Mouse (Mus musculus) lung, postnatal 0 days (tissue): ENCODE data around the gene Polr3b. TPM values are rescaled to one million over a fixed set of nuclear protein-coding genes. Genes with fewer than 3 reads are reported as not detected.

ENCODE experiments used
- ATAC-seq: fragments of 200-750 bp; cut with Nextera tagmentation; 2 replicates; pipeline ENCODE4 v1.8.0; 2017; ENCODE audit warnings: moderate library complexity
- DNase-seq: peaks from one replicate; pipeline ENCODE4 v3.0.0-alpha.2; 2016; ENCODE audit warnings: low spot score
- H3K27ac ChIP-seq: fragments of 300-500 bp; sonication (generic); 2 replicates; pipeline ENCODE4 v1.5.1; 2014; ENCODE audit warnings: antibody characterized with exemption, mild to moderate bottlenecking, low read length, mixed read lengths
- H3K27me3 ChIP-seq: fragments of 300-500 bp; sonication (generic); replicated peaks from 2 replicates; pipeline ENCODE4 v1.6.1; 2014; ENCODE audit warnings: low read length, mixed read lengths; ENCODE audit not compliant: insufficient read depth
- H3K36me3 ChIP-seq: fragments of 300-500 bp; sonication (generic); 2 replicates; pipeline ENCODE4 v1.6.1; 2014; ENCODE audit warnings: low read length, mixed read lengths; ENCODE audit not compliant: insufficient read depth
- H3K4me1 ChIP-seq: fragments of 300-500 bp; sonication (generic); 2 replicates; pipeline ENCODE4 v1.6.1; 2014; ENCODE audit warnings: antibody characterized with exemption, low read depth, low read length, mixed read lengths; ENCODE audit not compliant: insufficient read depth
- H3K4me2 ChIP-seq: fragments of 300-500 bp; sonication (generic); replicated peaks from 2 replicates; pipeline ENCODE4 v1.6.1; 2014; ENCODE audit warnings: low read depth, mild to moderate bottlenecking, low read length, moderate library complexity, mixed read lengths
- H3K4me3 ChIP-seq: fragments of 300-500 bp; sonication (generic); 2 replicates; pipeline ENCODE4 v1.5.1; 2014; ENCODE audit warnings: low read depth, low read length
- H3K9ac ChIP-seq: fragments of 300-500 bp; sonication (generic); replicated peaks from 2 replicates; pipeline ENCODE4 v1.6.1; 2014; ENCODE audit warnings: low read depth, mild to moderate bottlenecking
- H3K9me3 ChIP-seq: fragments of 300-500 bp; sonication (generic); 2 replicates; pipeline ENCODE4 v1.6.1; 2016; ENCODE audit warnings: low read length, mixed read lengths
- CTCF ChIP-seq: IDR thresholded peaks from 2 replicates; pipeline ENCODE4 v1.5.1; 2016; ENCODE audit warnings: antibody characterized with exemption, mild to moderate bottlenecking
- EP300 ChIP-seq: IDR thresholded peaks from 2 replicates; pipeline ENCODE4 v1.6.1; 2016; ENCODE audit warnings: antibody characterized with exemption, mild to moderate bottlenecking, control low read depth
- WGBS: fragments of 180-500 bp; shearing (Covaris S2); extraction: QIAGEN DNeasy Blood & Tissue Kit; methylation state at CpG from one replicate; pipeline ENCODE4 v1.1.7; 2014; 5-methylcytosine and 5-hydroxymethylcytosine counted together
- polyA plus RNA-seq: library from polyadenylated mRNA; unstranded; fragments of >200 nt; fragmentation: Nextera tagmentation; extraction: Ambion mirVana; gene quantifications from 2 replicates; pipeline ENCODE4 v1.2.1, GENCODE M21; 2015

Polr3b gene
- polyA plus RNA-seq, result 6.2 and 7.8 TPM in 2 replicates

DNA sequence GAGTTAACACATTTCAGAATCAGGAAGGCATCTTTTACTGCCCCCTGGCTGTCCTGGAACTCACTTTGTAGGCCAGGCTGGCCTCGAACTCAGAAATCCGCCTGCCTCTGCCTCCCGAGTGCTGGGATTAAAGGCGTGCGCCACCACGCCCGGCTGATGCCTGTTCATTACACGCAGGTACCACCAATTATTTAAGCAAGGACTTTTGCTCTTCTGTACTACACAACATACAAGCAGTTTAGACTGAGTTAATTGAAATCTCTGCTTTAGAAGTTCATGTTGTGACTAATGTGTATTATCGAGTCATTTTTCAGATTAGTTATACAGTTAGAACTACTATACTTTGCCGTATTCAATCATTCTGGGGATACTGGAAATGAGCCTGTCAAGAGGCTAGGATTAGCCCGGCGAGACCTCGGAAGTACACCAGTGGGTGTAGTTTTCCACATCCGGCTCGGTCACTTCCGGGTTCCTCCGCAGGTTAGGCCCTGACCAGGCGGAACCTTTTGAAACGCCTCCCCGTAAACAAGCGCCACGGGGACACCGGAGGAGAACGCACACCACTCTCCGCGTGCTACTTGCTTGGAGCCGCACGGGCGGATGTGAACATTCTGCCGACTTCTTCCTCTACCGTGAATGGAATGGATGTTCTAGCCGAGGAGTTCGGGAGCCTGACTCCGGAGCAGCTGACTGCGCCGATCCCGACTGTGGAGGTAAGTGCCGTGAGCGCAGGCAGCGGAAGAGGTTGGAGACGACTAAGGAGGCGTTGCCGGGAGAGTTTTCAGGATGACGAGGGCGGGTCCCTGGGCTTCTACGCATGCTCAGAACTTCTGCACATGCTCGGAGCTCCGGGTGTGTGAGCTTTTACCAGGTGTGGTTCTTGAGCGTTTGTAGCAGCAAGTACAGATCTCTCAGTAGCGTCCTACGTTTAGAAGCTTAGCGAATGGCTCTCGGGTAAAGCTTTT, at the start of gene Polr3b:
Polr3b (plus strand) TSS at position 467 of the 965 bp plus-strand sequence.
- peak; percentile 97 for DNase-seq
- WGBS, result 7% methylated on average over 53 of the region's 53 CpGs
- H3K27me3 ChIP-seq, result no peaks in the 10 kb centered on the region

GRCm38 (mm10) chr10:84573671-84574420, 48.2 kb upstream of the Polr3b start:
- Histone ChIP-seq H3K4me1 (peaks cover 17% of the 10 kb centered on the region; the same call in 1 of the 2 replicates), H3K27me3 (no peaks in the 10 kb centered on the region), H3K27ac (no peak overlapping the region), H3K9ac (no peak overlapping the region), H3K9me3 (no peaks in the 10 kb centered on the region), H3K4me2 (no peak overlapping the region), H3K36me3 (no peaks in the 10 kb centered on the region), H3K4me3 (no peak overlapping the region)
- TF ChIP-seq EP300 (no peak), CTCF (no peak)
- WGBS, result 59% methylated on average over 5 of the region's 5 CpGs
- ATAC-seq (no peak), DNase-seq (peak; percentile 12)

More for the DNA sequence above, at the start of gene Polr3b:
- 0 out of 2 replicates have a peak, but pooled peaks cover 3% of the 10 kb centered on the region for H3K36me3 ChIP-seq
- peak within 1 kb of the TSS; percentile 69 for H3K4me2 ChIP-seq
- peak within 1 kb of the TSS; percentile 38; the same call in 1 of the 2 replicates for H3K9ac ChIP-seq
- H3K9me3 ChIP-seq, result no peaks in the 10 kb centered on the region
- ATAC-seq, result peak; percentile 98
- H3K4me3 ChIP-seq, result peak within 1 kb of the TSS; percentile 67
- TF ChIP-seq EP300 (no peak; the same call in none of the 2 replicates), CTCF (peak; percentile 17; the same call in 1 of the 2 replicates)
- no peaks in the 10 kb centered on the region for H3K4me1 ChIP-seq
- H3K27ac ChIP-seq, result peak within 1 kb of the TSS; percentile 96

- Histone ChIP-seq H3K9me3 (no peaks in the 10 kb centered on the region), H3K4me1 (peaks cover 20% of the 10 kb centered on the region; the same call in 1 of the 2 replicates), H3K4me2 (peak overlapping the region; percentile 75), H3K36me3 (no peaks in the 10 kb centered on the region), H3K27me3 (no peaks in the 10 kb centered on the region), H3K4me3 (peak overlapping the region; percentile 97), H3K9ac (peak overlapping the region; percentile 87), H3K27ac (peak overlapping the region; percentile 98)
- under 1% methylated on average over 14 of the region's 14 CpGs for WGBS
- TF ChIP-seq CTCF (no peak), EP300 (peak; percentile 91)
- peak; percentile 85 for ATAC-seq
- DNase-seq, result peak; percentile 97
Observed at GRCm38 (mm10) chr10:84576029-84576394, 46.1 kb upstream of the Polr3b start.

- Histone ChIP-seq H3K36me3 (no peaks in the 10 kb centered on the region), H3K4me1 (peaks cover 21% of the 10 kb centered on the region; the same call in 1 of the 2 replicates), H3K9me3 (no peaks in the 10 kb centered on the region), H3K4me3 (peak within 1 kb of the TSS; percentile 97), H3K9ac (peak within 1 kb of the TSS; percentile 87), H3K27ac (peak within 1 kb of the TSS; percentile 98), H3K4me2 (peak within 1 kb of the TSS; percentile 75), H3K27me3 (no peaks in the 10 kb centered on the region)
- peak; percentile 97 for ATAC-seq
- TF ChIP-seq CTCF (peak; percentile 51), EP300 (no peak; the same call in 1 of the 2 replicates)
- 1% methylated on average over 46 of the region's 46 CpGs for WGBS
- DNase-seq, result peak; percentile 98
Observed at GRCm38 (mm10) chr10:84576395-84577070, 45.6 kb upstream of the Polr3b start, which contains the start of gene Tcp11l2. Gene Tcp11l2, plus strand, starts transcription at chr10:84576626.

GRCm38 (mm10) chr10:84577071-84577727, 44.9 kb upstream of the Polr3b start:
- peak; percentile 8 for TF ChIP-seq CTCF
- no peak; the same call in 1 of the 2 replicates for TF ChIP-seq EP300
- ATAC-seq, result peak; percentile 48
- Histone ChIP-seq H3K4me3 (peak overlapping the region; percentile 97), H3K9ac (peak overlapping the region; percentile 87), H3K36me3 (no peaks in the 10 kb centered on the region), H3K27ac (peak overlapping the region; percentile 98), H3K9me3 (no peaks in the 10 kb centered on the region), H3K4me1 (peaks cover 27% of the 10 kb centered on the region; the same call in 1 of the 2 replicates), H3K27me3 (no peaks in the 10 kb centered on the region), H3K4me2 (peak overlapping the region; percentile 75)
- DNase-seq, result peak; percentile 96
- WGBS, result under 1% methylated on average over 38 of the region's 38 CpGs
